Mouse (Mus musculus): ENCODE results near the gene Dtx3.

DNA sequence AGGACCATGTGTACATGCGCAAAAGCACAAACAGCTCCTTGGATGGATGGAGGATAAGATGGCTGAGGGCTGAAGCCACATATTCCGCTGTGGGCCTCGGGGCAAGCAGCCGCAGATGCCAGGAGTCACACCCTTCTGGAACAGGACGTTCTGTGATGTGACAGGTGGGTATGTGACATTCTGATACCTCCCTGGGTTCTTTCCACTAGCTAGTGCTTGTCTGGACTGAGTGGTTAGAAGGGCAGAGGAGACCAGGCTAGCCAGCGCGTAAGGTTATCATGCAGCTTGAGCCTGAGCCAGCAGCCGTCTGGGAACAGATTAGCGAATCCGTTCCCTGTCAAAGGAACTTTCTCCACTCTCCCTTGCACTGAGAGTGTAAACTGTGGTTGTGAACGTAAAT, 54.6 kb downstream of the Dtx3 start:
- TF ChIP-seq CTCF (IDR thresholded peaks at IDR 0.05; ENCODE audit: borderline replicate concordance, insufficient read depth, low read length), result no peak
- no peak for TF ChIP-seq POLR2A (IDR thresholded peaks at IDR 0.05; ENCODE audit: low read depth, low read length)
